Mouse (Mus musculus): ENCODE data around the gene Fbxl7. TPM values are rescaled to one million over a fixed set of nuclear protein-coding genes. Genes with fewer than 3 reads are reported as not detected.

Fbxl7 gene
- polyA plus RNA-seq (2015; fragmentation: Illumina TruSeq; extraction: RNeasy Lipid Tissue Mini Kit (QIAGEN cat#74804); ENCODE audit: low read depth, low replicate concordance): 0.57 TPM

GRCm38 (mm10) chr15:26895251-26895711 lies at the start of gene Fbxl7:
TSS of gene Fbxl7 (minus strand) at chr15:26895580.

